Mouse (Mus musculus): ENCODE data around the gene Cypt12.

Gene Cypt12

GRCm38 (mm10) chr3:17948299-17948698 lies at the start of gene Cypt12:
TSS of gene Cypt12 (plus strand) at chr3:17948410.
- DNase-seq, result no peak

- DNase-seq, result no peak
Measured at GRCm38 (mm10) chr3:17913796-17914195, 34.4 kb upstream of the Cypt12 start.

- no peak for DNase-seq
Measured at GRCm38 (mm10) chr3:17940206-17940605, 8.0 kb upstream of the Cypt12 start.
